ENCODE assay signal across 11 mouse cellular contexts in the genomic region with DNA sequence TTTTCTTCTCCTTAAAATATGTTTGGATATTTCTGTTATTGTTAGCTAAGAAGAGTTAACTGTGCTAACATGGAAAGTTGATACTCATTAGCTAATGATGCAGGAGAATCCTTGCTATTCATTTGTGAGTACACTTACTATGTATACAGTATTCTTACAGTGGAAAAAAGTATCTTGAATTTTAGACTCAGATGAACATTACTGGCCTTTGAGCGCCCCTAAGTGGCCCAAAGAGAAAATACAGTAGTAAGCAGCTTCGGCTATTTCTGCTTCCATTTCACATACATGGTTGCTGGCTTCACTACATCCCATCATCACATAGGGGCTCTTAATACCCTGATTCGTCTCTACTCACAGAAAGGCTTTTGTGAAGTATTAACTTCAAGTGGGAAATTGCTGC.
DNase-seq lines count a peak whose midpoint lies in the region; ATAC-seq and TF ChIP-seq lines count a peak whose summit lies in the region.
"Had no signal": no experiment of that assay in that cellular context is flagged by ENCODE, and none has a peak within 500 bp of the region (broad histone marks: within the 10 kb centered on the region; RNA-seq: fewer than 3 reads in every experiment).

No protein-coding gene starts in this region.

- H3K4me1 ChIP-seq in limb, embryonic 14.5 days (ENCODE audit: control insufficient read depth, insufficient read depth, low read length), result peaks cover 3% of the 10 kb centered on the region; the same call in 1 of the 2 replicates
- H3K4me1 ChIP-seq in limb, embryonic 10.5 days, result peaks cover 5% of the 10 kb centered on the region; the same call in 1 of the 2 replicates
- H3K4me1 ChIP-seq in forebrain, embryonic 15.5 days, result no peaks in the 10 kb centered on the region
- H3K4me1 ChIP-seq: embryonic facial prominence, embryonic 15.5 days; limb, embryonic 13.5 days; stomach, embryonic 15.5 days had no signal

- ATAC-seq in limb, embryonic 14.5 days (ENCODE audit: low FRiP score, low read depth), result no peak
- peak; percentile 74 for ATAC-seq in forebrain, embryonic 15.5 days (replicated peaks)

- no peaks in the 10 kb centered on the region for H3K27me3 ChIP-seq in limb, embryonic 14.5 days (ENCODE audit: control insufficient read depth, insufficient read depth, low read length)
- no peaks in the 10 kb centered on the region for H3K27me3 ChIP-seq in limb, embryonic 10.5 days (ENCODE audit: low read depth, poor library complexity, severe bottlenecking)
- H3K27me3 ChIP-seq in forebrain, embryonic 15.5 days, result no peaks in the 10 kb centered on the region
- H3K27me3 ChIP-seq: embryonic facial prominence, embryonic 15.5 days; limb, embryonic 13.5 days; stomach, embryonic 15.5 days had no signal

- H3K4me3 ChIP-seq in limb, embryonic 14.5 days (replicated peaks; ENCODE audit: low read length), result no peak overlapping the region
- H3K4me3 ChIP-seq in limb, embryonic 10.5 days, result no peak overlapping the region
- no peak overlapping the region for H3K4me3 ChIP-seq in forebrain, embryonic 15.5 days
- no peak overlapping the region for H3K4me3 ChIP-seq in left cerebral cortex, adult 2 months
- H3K4me3 ChIP-seq: embryonic facial prominence, embryonic 15.5 days; limb, embryonic 13.5 days; stomach, embryonic 15.5 days had no signal

- peak; percentile 79 for TF ChIP-seq CTCF in left cerebral cortex, adult 2 months (IDR thresholded peaks at IDR 0.05)

- H3K36me3 ChIP-seq in limb, embryonic 14.5 days (ENCODE audit: control insufficient read depth, insufficient read depth, low read length), result no peaks in the 10 kb centered on the region
- no peaks in the 10 kb centered on the region for H3K36me3 ChIP-seq in limb, embryonic 10.5 days
- H3K36me3 ChIP-seq in forebrain, embryonic 15.5 days, result no peaks in the 10 kb centered on the region
- H3K36me3 ChIP-seq: embryonic facial prominence, embryonic 15.5 days; limb, embryonic 13.5 days; stomach, embryonic 15.5 days had no signal

- H3K27ac ChIP-seq in limb, embryonic 14.5 days (replicated peaks; ENCODE audit: low read depth, low read length), result no peak overlapping the region
- no peak overlapping the region for H3K27ac ChIP-seq in limb, embryonic 10.5 days
- H3K27ac ChIP-seq in forebrain, embryonic 15.5 days (replicated peaks), result no peak overlapping the region
- no peak overlapping the region for H3K27ac ChIP-seq in left cerebral cortex, adult 2 months
- H3K27ac ChIP-seq: embryonic facial prominence, embryonic 15.5 days; limb, embryonic 13.5 days; stomach, embryonic 15.5 days had no signal

- no peaks in the 10 kb centered on the region for H3K9me3 ChIP-seq in limb, embryonic 14.5 days (ENCODE audit: control insufficient read depth, low read length)
- H3K9me3 ChIP-seq in limb, embryonic 10.5 days (replicated peaks), result no peaks in the 10 kb centered on the region
- no peaks in the 10 kb centered on the region for H3K9me3 ChIP-seq in forebrain, embryonic 15.5 days
- H3K9me3 ChIP-seq: embryonic facial prominence, embryonic 15.5 days; limb, embryonic 13.5 days; stomach, embryonic 15.5 days had no signal

- WGBS in limb, embryonic 14.5 days, result 27% methylated on average over 3 of the region's 3 CpGs
- 26% methylated on average over 3 of the region's 3 CpGs for WGBS in limb, embryonic 10.5 days
- 16% methylated on average over 3 of the region's 3 CpGs for WGBS in forebrain, embryonic 15.5 days

- no peak overlapping the region for H3K4me2 ChIP-seq in limb, embryonic 14.5 days (replicated peaks; ENCODE audit: low read depth, low read length, severe bottlenecking)
- no peak overlapping the region for H3K4me2 ChIP-seq in forebrain, embryonic 15.5 days (replicated peaks)
- H3K4me2 ChIP-seq: embryonic facial prominence, embryonic 15.5 days; limb, embryonic 13.5 days; stomach, embryonic 15.5 days had no signal

- peak; percentile 24 for DNase-seq in adrenal gland, postnatal 10 days
- DNase-seq in adrenal gland, adult 18-20 months (ENCODE audit: low spot score in 2 of 2), result no peak
- DNase-seq in limb, embryonic 14.5 days (ENCODE audit: low spot score), result peak; percentile 58
- no peak for DNase-seq in limb, embryonic 10.5 days (ENCODE audit: low spot score)
- peak; percentile 34 to 44 for DNase-seq in left cerebral cortex, adult 2 months (ENCODE audit: extremely low spot score in 1 of 2, low spot score in 2 of 2)
- DNase-seq in right cerebral cortex, postnatal 4 days, result peak; percentile 44
- no peak for DNase-seq in B cell, adult 2 months

- intact Hi-C loops in left cerebral cortex, adult 2 months (cut with DNase I), result loop anchor here (2.0 to 10.0 kb wide), 6 partner anchors 98 to 1692 kb away; a partner anchor contains a TSS

- TF ChIP-seq POLR2A in limb, embryonic 14.5 days (IDR thresholded peaks at IDR 0.05; ENCODE audit: borderline replicate concordance, extremely low read depth, insufficient read depth, insufficient read length), result no peak

- H3K9ac ChIP-seq in limb, embryonic 14.5 days (ENCODE audit: low read depth, low read length, severe bottlenecking), result no peak overlapping the region
- no peak overlapping the region for H3K9ac ChIP-seq in forebrain, embryonic 15.5 days (replicated peaks)
- H3K9ac ChIP-seq: embryonic facial prominence, embryonic 15.5 days; limb, embryonic 13.5 days; stomach, embryonic 15.5 days had no signal

Comparison
In these comparisons a context has a peak if more than half of its experiments do, and no peak if none do; other contexts are left out.
1. DNase-seq: peak in adrenal gland, postnatal 10 days (single experiment), limb, embryonic 14.5 days (single experiment), left cerebral cortex, adult 2 months (2 of 2) and right cerebral cortex, postnatal 4 days (single experiment); none in adrenal gland, adult 18-20 months (0 of 2), limb, embryonic 10.5 days (single experiment) and B cell, adult 2 months (0 of 2).